Mouse (Mus musculus) MEL (cell line): Measurements from ENCODE around the gene Dtnb. TPM values are rescaled to one million over a fixed set of nuclear protein-coding genes. Genes with fewer than 3 reads are reported as not detected.

Experiments
- DNase-seq: peaks from one replicate; pipeline ENCODE4 v3.0.0; 2011; ENCODE audit warnings: low read depth, low spot score
- H3K27ac ChIP-seq: 2 replicates; pipeline ENCODE4 v1.5.1; 2012; ENCODE audit warnings: low read depth, mild to moderate bottlenecking, control low read depth, low read length, moderate library complexity; ENCODE audit not compliant: control insufficient read depth
- H3K27me3 ChIP-seq, 2 experiments: fragments of 150-350 bp in 1 of 2; sonication (generic) in 1 of 2; 2 replicates each; pipeline ENCODE4 v1.6.1; 2012; ENCODE audit warnings: low read length in 2 of 2, mild to moderate bottlenecking in 2 of 2, improper control_type of control experiment in 1 of 2, moderate library complexity in 1 of 2; ENCODE audit not compliant: insufficient read depth in 2 of 2, control insufficient read depth in 1 of 2
- H3K36me3 ChIP-seq, 2 experiments: 2 replicates each; pipeline ENCODE4 v1.6.1; 2012 to 2014; ENCODE audit warnings: low read length in 2 of 2, improper control_type of control experiment in 1 of 2, inconsistent platforms in 1 of 2, mild to moderate bottlenecking in 1 of 2; ENCODE audit not compliant: insufficient read depth in 2 of 2, control insufficient read depth in 1 of 2
- H3K4me1 ChIP-seq, 2 experiments: fragments of 150-350 bp in 1 of 2; sonication (generic) in 1 of 2; 2 replicates each; pipeline ENCODE4 v1.6.1; 2012; ENCODE audit warnings: low read length in 2 of 2, improper control_type of control experiment in 1 of 2, mild to moderate bottlenecking in 1 of 2; ENCODE audit not compliant: insufficient read depth in 2 of 2, control insufficient read depth in 1 of 2
- H3K4me3 ChIP-seq, 2 experiments: fragments of 150-350 bp in 1 of 2; sonication (generic) in 1 of 2; 2 replicates each; pipeline ENCODE4 v1.5.1; 2012; ENCODE audit warnings: low read depth in 2 of 2, low read length in 2 of 2, mild to moderate bottlenecking in 2 of 2, moderate library complexity in 2 of 2, control low read depth in 1 of 2, improper control_type of control experiment in 1 of 2; ENCODE audit not compliant: control insufficient read depth in 1 of 2, insufficient read depth in 1 of 2
- H3K79me2 ChIP-seq: 2 replicates; pipeline ENCODE4 v1.6.1; 2012; ENCODE audit warnings: mild to moderate bottlenecking, low read length, moderate library complexity; ENCODE audit not compliant: control insufficient read depth, poor library complexity, insufficient read depth
- H3K9ac ChIP-seq: 2 replicates; pipeline ENCODE4 v1.6.1; 2012; ENCODE audit warnings: low read depth, mild to moderate bottlenecking, control low read depth, low read length, moderate library complexity; ENCODE audit not compliant: control insufficient read depth, poor library complexity, severe bottlenecking
- H3K9me3 ChIP-seq: fragments of 150-350 bp; sonication (generic); replicated peaks from 2 replicates; pipeline ENCODE4 v1.6.1; 2012; ENCODE audit warnings: mild to moderate bottlenecking, low read length, improper control_type of control experiment, moderate library complexity; ENCODE audit not compliant: insufficient read depth
- BHLHE40 ChIP-seq: IDR thresholded peaks from 2 replicates; pipeline ENCODE4 v1.6.1; 2012; ENCODE audit warnings: low read depth, mild to moderate bottlenecking, inconsistent platforms, low read length, improper control_type of control experiment, borderline replicate concordance
- CHD1 ChIP-seq: IDR thresholded peaks from 2 replicates; pipeline ENCODE4 v1.6.1; 2012; ENCODE audit warnings: low read depth, mild to moderate bottlenecking, inconsistent platforms, low read length, improper control_type of control experiment
- CHD2 ChIP-seq: IDR thresholded peaks from 2 replicates; pipeline ENCODE4 v1.6.1; 2011; ENCODE audit warnings: low read length, improper control_type of control experiment
- CTCF ChIP-seq, 3 experiments: IDR thresholded peaks in 2 of 3; conservative IDR thresholded peaks in 1 of 3; 2 replicates each; pipeline ENCODE4 v1.5.1; 2011 to 2012; ENCODE audit warnings: low read length in 3 of 3, low read depth in 2 of 3, mild to moderate bottlenecking in 2 of 3, improper control_type of control experiment in 1 of 3, inconsistent platforms in 1 of 3, mixed read lengths in 1 of 3, moderate library complexity in 1 of 3; ENCODE audit not compliant: control insufficient read depth in 1 of 3, insufficient read depth in 1 of 3, poor library complexity in 1 of 3, severe bottlenecking in 1 of 3
- E2F4 ChIP-seq: IDR thresholded peaks from 2 replicates; pipeline ENCODE4 v1.6.1; 2011; ENCODE audit warnings: low read depth, low read length, improper control_type of control experiment, borderline replicate concordance
- ELF1 ChIP-seq: IDR thresholded peaks from 2 replicates; pipeline ENCODE4 v1.6.1; 2014; ENCODE audit warnings: low read depth, mild to moderate bottlenecking, inconsistent platforms, low read length, improper control_type of control experiment, moderate library complexity
- EP300 ChIP-seq, 2 experiments: IDR thresholded peaks; 2 replicates each; pipeline ENCODE4 v1.6.1; 2011; ENCODE audit warnings: improper control_type of control experiment in 2 of 2, low read length in 2 of 2, low read depth in 1 of 2, mild to moderate bottlenecking in 1 of 2
- ETS1 ChIP-seq: IDR thresholded peaks from 2 replicates; pipeline ENCODE4 v1.6.1; 2012; ENCODE audit warnings: low read depth, mild to moderate bottlenecking, inconsistent platforms, low read length, improper control_type of control experiment, moderate library complexity
- GABPA ChIP-seq: IDR thresholded peaks from 2 replicates; pipeline ENCODE4 v1.6.1; 2012; ENCODE audit warnings: low read depth, mild to moderate bottlenecking, inconsistent platforms, low read length, improper control_type of control experiment, moderate library complexity
- GATA1 ChIP-seq: IDR thresholded peaks from 2 replicates; pipeline ENCODE4 v1.6.1; 2011; ENCODE audit warnings: low read depth, low read length, improper control_type of control experiment
- HCFC1 ChIP-seq: IDR thresholded peaks from 2 replicates; pipeline ENCODE4 v1.6.1; 2012; ENCODE audit warnings: low read depth, mild to moderate bottlenecking, inconsistent platforms, low read length, improper control_type of control experiment, moderate library complexity
- JUND ChIP-seq: IDR thresholded peaks from 2 replicates; pipeline ENCODE4 v1.6.1; 2011; ENCODE audit warnings: low read depth, mild to moderate bottlenecking, improper control_type of control experiment, low read length
- KAT2A ChIP-seq: conservative IDR thresholded peaks from 2 replicates; pipeline ENCODE4 v1.6.1; 2012; ENCODE audit warnings: low read depth, low read length, improper control_type of control experiment, inconsistent platforms
- MAX ChIP-seq: IDR thresholded peaks from 2 replicates; pipeline ENCODE4 v1.6.1; 2011; ENCODE audit warnings: low read length, improper control_type of control experiment
- MEF2A ChIP-seq: IDR thresholded peaks from 2 replicates; pipeline ENCODE4 v1.6.1; 2014; ENCODE audit warnings: low read depth, mild to moderate bottlenecking, inconsistent platforms, low read length, improper control_type of control experiment; ENCODE audit not compliant: poor library complexity, insufficient replicate concordance, severe bottlenecking; ENCODE audit errors: extremely low read depth
- MXI1 ChIP-seq: IDR thresholded peaks from 2 replicates; pipeline ENCODE4 v1.6.1; 2011; ENCODE audit warnings: mild to moderate bottlenecking, low read depth, low read length, improper control_type of control experiment
- MYB ChIP-seq: IDR thresholded peaks from 2 replicates; pipeline ENCODE4 v1.6.1; 2011; ENCODE audit warnings: mild to moderate bottlenecking, low read depth, low read length, improper control_type of control experiment
- POLR2A ChIP-seq, 2 experiments: IDR thresholded peaks; 2 replicates each; pipeline ENCODE4 v1.6.1; 2011 to 2012; ENCODE audit warnings: low read length in 2 of 2, mild to moderate bottlenecking in 2 of 2, control low read depth in 1 of 2, improper control_type of control experiment in 1 of 2, low read depth in 1 of 2, moderate library complexity in 1 of 2; ENCODE audit not compliant: control insufficient read depth in 1 of 2, insufficient read depth in 1 of 2, poor library complexity in 1 of 2
- POLR2AphosphoS2 ChIP-seq: IDR thresholded peaks from 2 replicates; pipeline ENCODE4 v1.6.1; 2011; ENCODE audit warnings: low read length, improper control_type of control experiment
- POLR2AphosphoS5 ChIP-seq: IDR thresholded peaks from 2 replicates; pipeline ENCODE4 v1.6.1; 2012; ENCODE audit warnings: low read depth, borderline replicate concordance, mild to moderate bottlenecking, inconsistent platforms, low read length, moderate library complexity, mixed read lengths
- RAD21 ChIP-seq: IDR thresholded peaks from 2 replicates; pipeline ENCODE4 v1.6.1; 2011; ENCODE audit warnings: mild to moderate bottlenecking, low read depth, low read length, improper control_type of control experiment
- RCOR1 ChIP-seq: IDR thresholded peaks from 2 replicates; pipeline ENCODE4 v1.6.1; 2012; ENCODE audit warnings: low read depth, mild to moderate bottlenecking, inconsistent platforms, low read length, improper control_type of control experiment
- SIN3A ChIP-seq: IDR thresholded peaks from 2 replicates; pipeline ENCODE4 v1.6.1; 2012; ENCODE audit warnings: low read length, improper control_type of control experiment, inconsistent platforms
- SMC3 ChIP-seq: IDR thresholded peaks from 2 replicates; pipeline ENCODE4 v1.6.1; 2011; ENCODE audit warnings: low read depth, low read length, improper control_type of control experiment
- TAL1 ChIP-seq: IDR thresholded peaks from 2 replicates; pipeline ENCODE4 v1.6.1; 2012; ENCODE audit warnings: mild to moderate bottlenecking, inconsistent platforms, low read length, moderate library complexity, mixed read lengths
- TBP ChIP-seq: IDR thresholded peaks from 2 replicates; pipeline ENCODE4 v1.8.0; 2011; ENCODE audit warnings: low read depth, low read length, improper control_type of control experiment
- UBTF ChIP-seq: IDR thresholded peaks from 2 replicates; pipeline ENCODE4 v1.6.1; 2012; ENCODE audit warnings: low read depth, mild to moderate bottlenecking, inconsistent platforms, low read length, improper control_type of control experiment, moderate library complexity, borderline replicate concordance; ENCODE audit not compliant: insufficient read depth
- USF1 ChIP-seq: IDR thresholded peaks from 2 replicates; pipeline ENCODE4 v1.6.1; 2014; ENCODE audit warnings: low read depth, mild to moderate bottlenecking, inconsistent platforms, low read length, improper control_type of control experiment, moderate library complexity
- USF2 ChIP-seq, 2 experiments: IDR thresholded peaks; 2 replicates each; pipeline ENCODE4 v1.6.1; 2011 to 2012; ENCODE audit warnings: improper control_type of control experiment in 2 of 2, low read length in 2 of 2, borderline replicate concordance in 1 of 2, inconsistent platforms in 1 of 2, low read depth in 1 of 2, mild to moderate bottlenecking in 1 of 2; ENCODE audit not compliant: insufficient read depth in 1 of 2
- ZC3H11A ChIP-seq: IDR thresholded peaks from 2 replicates; pipeline ENCODE4 v1.6.1; 2012; ENCODE audit warnings: low read depth, mild to moderate bottlenecking, inconsistent platforms, low read length, improper control_type of control experiment
- ZMIZ1 ChIP-seq: IDR thresholded peaks from 2 replicates; pipeline ENCODE4 v1.6.1; 2012; ENCODE audit warnings: low read depth, mild to moderate bottlenecking, inconsistent platforms, low read length, improper control_type of control experiment, moderate library complexity
- ZNF384 ChIP-seq: IDR thresholded peaks from 2 replicates; pipeline ENCODE4 v1.6.1; 2012; ENCODE audit warnings: low read depth, mild to moderate bottlenecking, inconsistent platforms, low read length, improper control_type of control experiment
- polyA plus RNA-seq, 2 experiments: library from polyadenylated mRNA; stranded (reverse) in 1 of 2; unstranded in 1 of 2; fragments of >175 nt in 1 of 2; fragments of >200 nt in 1 of 2; gene quantifications; 2 replicates each; pipeline versions ENCODE4 v1.2.1 to v1.2.4; 2012; ENCODE audit warnings: low replicate concordance in 2 of 2, low read depth in 1 of 2; ENCODE audit not compliant: insufficient read length in 2 of 2, insufficient read depth in 1 of 2, missing spikeins in 1 of 2
- total RNA-seq: library from RNA; depleted of rRNA; stranded (reverse); fragments of 300-350 nt; gene quantifications from 2 replicates; pipeline ENCODE4 v1.2.3, GENCODE M21; 2012

The Dtnb gene
- total and polyA plus RNA-seq, 3 experiments = 18.6 to 24.9 TPM; not detected in 1

DNA sequence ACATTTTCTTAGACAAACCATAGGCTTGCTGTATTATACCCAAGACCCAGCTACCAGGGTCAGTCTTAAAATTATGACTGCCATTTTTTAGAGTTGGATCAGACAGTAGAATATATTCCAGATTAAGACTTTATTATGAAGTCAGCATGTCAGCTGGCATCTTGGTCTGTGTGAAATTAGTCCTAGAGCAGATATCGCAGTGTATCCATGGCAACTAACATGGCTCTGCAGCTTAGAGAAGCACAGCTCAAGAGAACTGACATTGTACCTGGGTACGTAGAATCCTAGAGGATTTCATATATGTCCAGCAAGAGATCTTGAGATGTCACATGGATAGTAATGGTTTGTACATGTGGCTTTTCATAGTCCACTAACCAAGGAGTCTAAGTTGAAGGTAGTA lies 148.3 kb downstream of the Dtnb start:
- H3K9ac ChIP-seq = no peak overlapping the region
- peaks cover 6 to 20% of the 10 kb centered on the region in 2 experiments for H3K4me1 ChIP-seq
- H3K36me3 ChIP-seq = peaks cover 0 to 16% of the 10 kb centered on the region in 2 experiments; a peak in 2 of 4 replicates
- H3K27ac ChIP-seq = no peak overlapping the region
- no peaks in the 10 kb centered on the region for H3K9me3 ChIP-seq
- no peak overlapping the region for H3K4me3 ChIP-seq
- TF ChIP-seq MYB = no peak
- no peak for TF ChIP-seq ZMIZ1
- TF ChIP-seq POLR2AphosphoS5 = no peak
- no peak for TF ChIP-seq KAT2A
- no peak for TF ChIP-seq EP300 (IDR thresholded peaks at IDR 0.05; ENCODE audit: low read depth in 1 of 2, low read length in 2 of 2)
- TF ChIP-seq CHD1 = no peak
- no peak for TF ChIP-seq RCOR1
- TF ChIP-seq JUND = no peak
- no peak for TF ChIP-seq MXI1
- TF ChIP-seq USF1 = no peak
- no peak for TF ChIP-seq RAD21
- no peak for TF ChIP-seq ZNF384
- no peak for TF ChIP-seq UBTF
- no peak for TF ChIP-seq POLR2AphosphoS2
- TF ChIP-seq TBP = no peak
- no peak for TF ChIP-seq CTCF (IDR thresholded peaks at IDR 0.05 in 2 of 3, conservative IDR thresholded peaks at IDR 0.05 in 1 of 3; ENCODE audit: control insufficient read depth in 1 of 3, insufficient read depth in 1 of 3, low read depth in 2 of 3, low read length in 3 of 3, poor library complexity in 1 of 3, severe bottlenecking in 1 of 3)
- H3K27me3 ChIP-seq = no peaks in the 10 kb centered on the region
- no peaks in the 10 kb centered on the region for H3K79me2 ChIP-seq
- no peak for DNase-seq

GRCm38 (mm10) chr12:3723762-3724161 lies 151.6 kb downstream of the Dtnb start:
- peaks cover 0 to 16% of the 10 kb centered on the region in 2 experiments; a peak in 2 of 4 replicates for H3K36me3 ChIP-seq
- no peaks in the 10 kb centered on the region for H3K27me3 ChIP-seq
- H3K9me3 ChIP-seq = no peaks in the 10 kb centered on the region
- TF ChIP-seq CHD2 = no peak
- TF ChIP-seq MEF2A = no peak
- no peak for TF ChIP-seq ZC3H11A
- no peak for TF ChIP-seq USF2 (IDR thresholded peaks at IDR 0.05; ENCODE audit: borderline replicate concordance in 1 of 2, insufficient read depth in 1 of 2, low read depth in 1 of 2, low read length in 2 of 2)
- no peak for TF ChIP-seq HCFC1
- no peak for TF ChIP-seq RAD21
- no peak for TF ChIP-seq KAT2A
- no peak for TF ChIP-seq ZMIZ1
- TF ChIP-seq SIN3A = no peak
- no peak for TF ChIP-seq ELF1
- TF ChIP-seq GABPA = no peak
- no peak for TF ChIP-seq TAL1
- no peak for TF ChIP-seq E2F4
- peak; percentile 18 to 51; a peak in 1 of 4 replicates for TF ChIP-seq EP300 (IDR thresholded peaks at IDR 0.05; ENCODE audit: low read depth in 1 of 2, low read length in 2 of 2)
- no peak for TF ChIP-seq BHLHE40
- peak; percentile 59; the same call in 1 of the 2 replicates for TF ChIP-seq RCOR1
- TF ChIP-seq GATA1 = peak; percentile 52
- no peak for TF ChIP-seq SMC3
- no peak for TF ChIP-seq JUND
- no peak for TF ChIP-seq POLR2AphosphoS2
- no peak for TF ChIP-seq POLR2A (IDR thresholded peaks at IDR 0.05; ENCODE audit: control insufficient read depth in 1 of 2, insufficient read depth in 1 of 2, low read depth in 1 of 2, low read length in 2 of 2, poor library complexity in 1 of 2)
- TF ChIP-seq CTCF (IDR thresholded peaks at IDR 0.05 in 2 of 3, conservative IDR thresholded peaks at IDR 0.05 in 1 of 3; ENCODE audit: control insufficient read depth in 1 of 3, insufficient read depth in 1 of 3, low read depth in 2 of 3, low read length in 3 of 3, poor library complexity in 1 of 3, severe bottlenecking in 1 of 3) = no peak
- TF ChIP-seq ETS1 = peak; percentile 32
- no peak for TF ChIP-seq MAX

More at GRCm38 (mm10) chr12:3723762-3724161, 151.6 kb downstream of the Dtnb start:
- Histone ChIP-seq H3K27ac (no peak overlapping the region), H3K4me1 (peaks cover 6 to 20% of the 10 kb centered on the region in 2 experiments), H3K4me3 (no peak overlapping the region), H3K9ac (no peak overlapping the region), H3K79me2 (no peaks in the 10 kb centered on the region)
- DNase-seq = peak; percentile 83
